Mouse (Mus musculus): ENCODE measurements around the gene Mtnr1a. TPM values are rescaled to one million over a fixed set of nuclear protein-coding genes. Genes with fewer than 3 reads are reported as not detected.
"Not testable (repeated sequence)": the region's sequence is repeated elsewhere in the genome, so short reads cannot be mapped to it uniquely, and the experiment has no call there.

Mtnr1a gene
- total and polyA plus RNA-seq, 2 experiments from 2014 or later: 0.19 to 0.38 TPM

- H3K27me3 ChIP-seq (ENCODE audit: insufficient read depth, low read length): no peaks in the 10 kb centered on the region
- H3K4me2 ChIP-seq (ENCODE audit: low read depth): no peak overlapping the region
- H3K27ac ChIP-seq (ENCODE audit: low read depth, low read length): no peak overlapping the region
- TF ChIP-seq CTCF (IDR thresholded peaks at IDR 0.05; ENCODE audit: low read depth): no peak
- H3K9me3 ChIP-seq (ENCODE audit: low read length): no peaks in the 10 kb centered on the region
- ATAC-seq (no peak), DNase-seq (no peak)
- H3K4me1 ChIP-seq (ENCODE audit: insufficient read depth): no peaks in the 10 kb centered on the region
- H3K36me3 ChIP-seq (ENCODE audit: insufficient read depth): no peaks in the 10 kb centered on the region
- H3K4me3 ChIP-seq (ENCODE audit: low read depth, low read length): no peak overlapping the region
- no peak overlapping the region for H3K9ac ChIP-seq
- 87% methylated on average over 11 of the region's 11 CpGs for WGBS
Measured at GRCm38 (mm10) chr8:45062311-45062710, 6.6 kb upstream of the Mtnr1a start.

GRCm38 (mm10) chr8:45062982-45063924 is 5.7 kb upstream of the Mtnr1a start:
- WGBS: 86% methylated on average over 25 of the region's 25 CpGs

GRCm38 (mm10) chr8:45064197-45064869 is 4.6 kb upstream of the Mtnr1a start:
- Histone ChIP-seq H3K9me3 (ENCODE audit: low read length) (no peaks in the 10 kb centered on the region), H3K4me2 (ENCODE audit: low read depth) (no peak overlapping the region), H3K27me3 (ENCODE audit: insufficient read depth, low read length) (no peaks in the 10 kb centered on the region), H3K36me3 (ENCODE audit: insufficient read depth) (no peaks in the 10 kb centered on the region), H3K27ac (ENCODE audit: low read depth, low read length) (no peak overlapping the region), H3K4me3 (ENCODE audit: low read depth, low read length) (no peak overlapping the region), H3K9ac (no peak overlapping the region), H3K4me1 (ENCODE audit: insufficient read depth) (no peaks in the 10 kb centered on the region)
- no peak for TF ChIP-seq CTCF (IDR thresholded peaks at IDR 0.05; ENCODE audit: low read depth)
- WGBS: 25% methylated on average over 8 of the region's 8 CpGs
- ATAC-seq (0 out of 2 replicates have a peak, but pooled peaks have one; percentile 39), DNase-seq (no peak)

More at GRCm38 (mm10) chr8:45062982-45063924, 5.7 kb upstream of the Mtnr1a start:
- no peak for TF ChIP-seq CTCF (IDR thresholded peaks at IDR 0.05; ENCODE audit: low read depth)
- no peaks in the 10 kb centered on the region for H3K36me3 ChIP-seq (ENCODE audit: insufficient read depth)
- no peak for DNase-seq
- H3K27me3 ChIP-seq (ENCODE audit: insufficient read depth, low read length): no peaks in the 10 kb centered on the region
- no peaks in the 10 kb centered on the region for H3K4me1 ChIP-seq (ENCODE audit: insufficient read depth)
- H3K27ac ChIP-seq (ENCODE audit: low read depth, low read length): no peak overlapping the region
- no peak overlapping the region for H3K4me3 ChIP-seq (ENCODE audit: low read depth, low read length)
- H3K9ac ChIP-seq: no peak overlapping the region
- no peaks in the 10 kb centered on the region for H3K9me3 ChIP-seq (ENCODE audit: low read length)
- no peak for ATAC-seq
- H3K4me2 ChIP-seq (ENCODE audit: low read depth): no peak overlapping the region

- DNase-seq; H3K4me3 ChIP-seq (ENCODE audit: low read depth, low read length); ATAC-seq; H3K4me2 ChIP-seq (ENCODE audit: low read depth); H3K9ac ChIP-seq; H3K4me1 ChIP-seq (ENCODE audit: insufficient read depth); H3K27ac ChIP-seq (ENCODE audit: low read depth, low read length); H3K36me3 ChIP-seq (ENCODE audit: insufficient read depth); H3K9me3 ChIP-seq (ENCODE audit: low read length); H3K27me3 ChIP-seq (ENCODE audit: insufficient read depth, low read length): not testable (repeated sequence)
- 100% methylated on average over 1 of the region's 1 CpGs for WGBS
Measured at GRCm38 (mm10) chr8:45065391-45065790, 3.5 kb upstream of the Mtnr1a start.

GRCm38 (mm10) chr8:45070949-45071348 is 2.0 kb downstream of the Mtnr1a start:
- DNase-seq (no peak), ATAC-seq (no peak)
- H3K9ac ChIP-seq: no peak overlapping the region
- WGBS: 95% methylated on average over 8 of the region's 8 CpGs
- no peak overlapping the region for H3K27ac ChIP-seq (ENCODE audit: low read depth, low read length)
- no peaks in the 10 kb centered on the region for H3K36me3 ChIP-seq (ENCODE audit: insufficient read depth)
- no peaks in the 10 kb centered on the region for H3K9me3 ChIP-seq (ENCODE audit: low read length)
- no peak overlapping the region for H3K4me3 ChIP-seq (ENCODE audit: low read depth, low read length)
- H3K27me3 ChIP-seq (ENCODE audit: insufficient read depth, low read length): no peaks in the 10 kb centered on the region
- H3K4me1 ChIP-seq (ENCODE audit: insufficient read depth): no peaks in the 10 kb centered on the region
- no peak for TF ChIP-seq CTCF (IDR thresholded peaks at IDR 0.05; ENCODE audit: low read depth)
- H3K4me2 ChIP-seq (ENCODE audit: low read depth): no peak overlapping the region

GRCm38 (mm10) chr8:45080850-45081249 is 11.9 kb downstream of the Mtnr1a start:
- H3K4me1 ChIP-seq (ENCODE audit: insufficient read depth): no peaks in the 10 kb centered on the region
- no peak overlapping the region for H3K4me2 ChIP-seq (ENCODE audit: low read depth)
- DNase-seq (no peak), ATAC-seq (no peak)
- no peaks in the 10 kb centered on the region for H3K9me3 ChIP-seq (ENCODE audit: low read length)
- WGBS: 89% methylated on average over 3 of the region's 3 CpGs
- no peaks in the 10 kb centered on the region for H3K27me3 ChIP-seq (ENCODE audit: insufficient read depth, low read length)
- no peaks in the 10 kb centered on the region for H3K36me3 ChIP-seq (ENCODE audit: insufficient read depth)
- no peak overlapping the region for H3K27ac ChIP-seq (ENCODE audit: low read depth, low read length)
- no peak overlapping the region for H3K9ac ChIP-seq
- no peak overlapping the region for H3K4me3 ChIP-seq (ENCODE audit: low read depth, low read length)
- TF ChIP-seq CTCF (IDR thresholded peaks at IDR 0.05; ENCODE audit: low read depth): no peak

GRCm38 (mm10) chr8:45093599-45093998 is 24.7 kb downstream of the Mtnr1a start:
- H3K9ac ChIP-seq: no peak overlapping the region
- DNase-seq: no peak
- H3K4me2 ChIP-seq (ENCODE audit: low read depth): no peak overlapping the region
- H3K4me3 ChIP-seq (ENCODE audit: low read depth, low read length): no peak overlapping the region
- ATAC-seq: no peak
- WGBS: 80% methylated on average over 3 of the region's 3 CpGs
- H3K27me3 ChIP-seq (ENCODE audit: insufficient read depth, low read length): no peaks in the 10 kb centered on the region
- H3K4me1 ChIP-seq (ENCODE audit: insufficient read depth): no peaks in the 10 kb centered on the region
- no peak overlapping the region for H3K27ac ChIP-seq (ENCODE audit: low read depth, low read length)
- H3K36me3 ChIP-seq (ENCODE audit: insufficient read depth): no peaks in the 10 kb centered on the region
- no peak for TF ChIP-seq CTCF (IDR thresholded peaks at IDR 0.05; ENCODE audit: low read depth)
- no peaks in the 10 kb centered on the region for H3K9me3 ChIP-seq (ENCODE audit: low read length)

All from forebrain, postnatal 0 days (tissue).